Mouse (Mus musculus): ENCODE data around the gene Smtnl2. TPM values are rescaled to one million over a fixed set of nuclear protein-coding genes. Genes with fewer than 3 reads are reported as not detected.

The Smtnl2 gene
- polyA plus RNA-seq, 1 experiment from 2014 or later = 4.7 TPM

DNA sequence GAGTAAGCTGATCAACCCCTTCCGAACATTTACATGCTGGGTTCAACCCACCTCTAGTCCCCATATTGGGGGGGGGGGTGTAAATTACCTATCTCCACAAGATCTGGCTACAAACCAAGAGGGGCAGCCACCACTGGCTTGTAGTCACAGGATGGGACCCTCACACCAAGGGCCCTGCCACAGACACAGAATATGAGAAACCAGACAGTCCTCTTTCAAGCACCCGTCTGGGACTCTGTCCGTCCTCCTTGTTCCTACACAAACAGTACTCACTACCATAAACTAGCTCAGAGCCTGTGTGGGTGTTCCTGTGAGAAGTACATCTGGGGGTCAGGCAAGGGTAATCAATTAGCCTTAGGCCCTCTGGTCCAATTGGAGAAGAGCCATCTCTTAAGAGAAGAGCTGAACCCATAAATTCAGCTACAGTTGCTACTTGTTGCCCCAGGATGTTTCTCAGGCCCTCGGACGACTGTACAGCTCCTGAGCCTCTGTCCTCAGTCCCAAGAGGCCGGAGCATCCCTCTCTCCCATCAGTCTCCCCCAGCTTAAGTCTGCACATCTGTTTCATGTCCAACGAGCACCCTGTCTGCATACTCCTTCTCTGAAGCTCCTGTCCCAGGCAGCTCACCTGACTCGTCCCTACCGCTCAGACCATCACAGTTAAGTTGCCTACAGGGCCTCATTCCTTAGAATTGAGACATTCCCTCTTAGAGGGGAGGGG, 2.9 kb downstream of the Smtnl2 start:
- no peaks in the 10 kb centered on the region; the same call in 1 of the 2 replicates for H3K4me1 ChIP-seq (replicated peaks; ENCODE audit: control insufficient read depth, insufficient read depth, low read length)
- no peaks in the 10 kb centered on the region for H3K9me3 ChIP-seq (ENCODE audit: control insufficient read depth, low read length)
- H3K36me3 ChIP-seq (ENCODE audit: control insufficient read depth, insufficient read depth, low read length) = no peaks in the 10 kb centered on the region
- 65% methylated on average over 9 of the region's 9 CpGs for WGBS
- no peak overlapping the region for H3K27ac ChIP-seq (ENCODE audit: low read depth, low read length)
- H3K4me3 ChIP-seq (ENCODE audit: low read depth, low read length) = no peak overlapping the region
- H3K27me3 ChIP-seq (ENCODE audit: control insufficient read depth, insufficient read depth, low read length) = peaks cover 3% of the 10 kb centered on the region
- no peak for ATAC-seq (ENCODE audit: low FRiP score)
- H3K4me2 ChIP-seq (replicated peaks; ENCODE audit: low read depth, low read length) = no peak overlapping the region
- no peak overlapping the region for H3K9ac ChIP-seq (ENCODE audit: low read depth, low read length)
- no peak for DNase-seq (ENCODE audit: low spot score)

- Histone ChIP-seq H3K4me3 (ENCODE audit: low read depth, low read length) (no peak overlapping the region), H3K9ac (ENCODE audit: low read depth, low read length) (no peak overlapping the region), H3K27me3 (ENCODE audit: control insufficient read depth, insufficient read depth, low read length) (peaks cover 3% of the 10 kb centered on the region), H3K4me2 (replicated peaks; ENCODE audit: low read depth, low read length) (no peak overlapping the region), H3K9me3 (ENCODE audit: control insufficient read depth, low read length) (no peaks in the 10 kb centered on the region), H3K4me1 (replicated peaks; ENCODE audit: control insufficient read depth, insufficient read depth, low read length) (no peaks in the 10 kb centered on the region; the same call in 1 of the 2 replicates), H3K27ac (ENCODE audit: low read depth, low read length) (no peak overlapping the region), H3K36me3 (ENCODE audit: control insufficient read depth, insufficient read depth, low read length) (no peaks in the 10 kb centered on the region)
- DNase-seq (ENCODE audit: low spot score) = no peak
- 17% methylated on average over 7 of the region's 7 CpGs for WGBS
- ATAC-seq (ENCODE audit: low FRiP score) = no peak
These were observed 3.9 kb downstream of the Smtnl2 start for GRCm38 (mm10) chr11:72407574-72407973.

DNA sequence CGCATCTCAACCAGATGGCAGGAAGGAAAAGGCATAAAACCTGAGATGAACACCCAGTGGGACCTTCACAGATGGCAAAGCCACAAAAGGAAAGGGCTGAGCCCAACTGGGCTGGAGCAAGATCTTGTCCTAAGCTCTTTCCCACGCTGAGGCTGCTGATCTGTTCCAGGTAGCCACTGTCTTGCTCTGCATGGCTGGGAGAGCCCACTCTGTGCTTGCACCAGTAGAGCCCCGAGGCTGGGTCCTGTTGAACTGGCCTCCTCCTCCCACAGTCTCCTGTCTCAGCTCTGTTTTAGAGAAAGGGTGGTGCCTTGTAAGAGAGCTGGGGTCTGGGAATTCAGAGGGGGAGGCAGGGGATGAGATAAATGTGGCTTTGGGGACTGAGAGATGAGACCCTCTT, 4.4 kb downstream of the Smtnl2 start:
- H3K27me3 ChIP-seq (ENCODE audit: control insufficient read depth, insufficient read depth, low read length) = peaks cover 3% of the 10 kb centered on the region
- WGBS = 17% methylated on average over 3 of the region's 3 CpGs
- ATAC-seq (ENCODE audit: low FRiP score) (no peak), DNase-seq (ENCODE audit: low spot score) (no peak)
- no peak overlapping the region for H3K9ac ChIP-seq (ENCODE audit: low read depth, low read length)
- no peaks in the 10 kb centered on the region for H3K36me3 ChIP-seq (ENCODE audit: control insufficient read depth, insufficient read depth, low read length)
- H3K9me3 ChIP-seq (ENCODE audit: control insufficient read depth, low read length) = no peaks in the 10 kb centered on the region
- H3K27ac ChIP-seq (ENCODE audit: low read depth, low read length) = no peak overlapping the region
- no peak overlapping the region for H3K4me3 ChIP-seq (ENCODE audit: low read depth, low read length)
- no peak overlapping the region for H3K4me2 ChIP-seq (replicated peaks; ENCODE audit: low read depth, low read length)
- no peaks in the 10 kb centered on the region; the same call in 1 of the 2 replicates for H3K4me1 ChIP-seq (replicated peaks; ENCODE audit: control insufficient read depth, insufficient read depth, low read length)

DNA sequence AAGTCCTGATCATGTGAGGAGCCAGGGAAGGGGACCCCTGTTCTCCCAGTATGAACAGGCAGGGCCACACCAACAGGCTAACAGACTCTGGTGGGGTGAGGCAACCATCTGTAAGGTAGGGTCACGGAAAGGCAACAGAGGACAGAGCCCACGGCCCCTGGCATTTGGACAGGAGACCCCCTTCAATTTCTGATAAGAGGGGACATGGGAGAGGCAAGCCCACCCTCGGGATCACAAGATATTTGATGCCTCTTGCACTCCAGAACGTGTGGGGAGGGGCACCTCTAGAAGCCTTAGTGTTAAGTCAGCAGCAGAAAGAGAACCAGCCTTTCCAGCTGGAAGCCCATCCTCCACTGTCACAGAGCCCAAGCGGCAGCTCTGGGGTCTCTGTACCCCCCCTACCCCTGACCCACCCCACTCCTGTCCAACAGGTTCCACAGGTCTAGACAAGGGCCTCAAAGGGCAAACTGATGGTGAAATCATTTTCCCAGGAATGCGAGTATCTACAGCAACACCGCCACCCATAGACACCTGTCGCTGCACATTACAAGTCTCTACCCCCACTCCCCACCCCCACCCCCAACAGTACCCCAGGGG, 5.3 kb downstream of the Smtnl2 start:
- no peaks in the 10 kb centered on the region; the same call in 1 of the 2 replicates for H3K4me1 ChIP-seq (replicated peaks; ENCODE audit: control insufficient read depth, insufficient read depth, low read length)
- H3K4me2 ChIP-seq (replicated peaks; ENCODE audit: low read depth, low read length) = no peak overlapping the region
- H3K27me3 ChIP-seq (ENCODE audit: control insufficient read depth, insufficient read depth, low read length) = peaks cover 3% of the 10 kb centered on the region
- DNase-seq (ENCODE audit: low spot score) (no peak), ATAC-seq (ENCODE audit: low FRiP score) (no peak)
- no peak overlapping the region for H3K9ac ChIP-seq (ENCODE audit: low read depth, low read length)
- no peaks in the 10 kb centered on the region for H3K9me3 ChIP-seq (ENCODE audit: control insufficient read depth, low read length)
- no peaks in the 10 kb centered on the region for H3K36me3 ChIP-seq (ENCODE audit: control insufficient read depth, insufficient read depth, low read length)
- no peak overlapping the region for H3K4me3 ChIP-seq (ENCODE audit: low read depth, low read length)
- H3K27ac ChIP-seq (ENCODE audit: low read depth, low read length) = no peak overlapping the region
- 50% methylated on average over 8 of the region's 8 CpGs for WGBS

GRCm38 (mm10) chr11:72405532-72405931, 6.0 kb downstream of the Smtnl2 start:
- Histone ChIP-seq H3K4me2 (replicated peaks; ENCODE audit: low read depth, low read length) (no peak overlapping the region), H3K9ac (ENCODE audit: low read depth, low read length) (no peak overlapping the region), H3K9me3 (ENCODE audit: control insufficient read depth, low read length) (no peaks in the 10 kb centered on the region), H3K27me3 (ENCODE audit: control insufficient read depth, insufficient read depth, low read length) (peaks cover under 1% of the 10 kb centered on the region; the same call in 1 of the 2 replicates), H3K27ac (ENCODE audit: low read depth, low read length) (no peak overlapping the region), H3K4me1 (replicated peaks; ENCODE audit: control insufficient read depth, insufficient read depth, low read length) (no peaks in the 10 kb centered on the region; the same call in 1 of the 2 replicates), H3K36me3 (ENCODE audit: control insufficient read depth, insufficient read depth, low read length) (no peaks in the 10 kb centered on the region), H3K4me3 (ENCODE audit: low read depth, low read length) (no peak overlapping the region)
- 62% methylated on average over 4 of the region's 4 CpGs for WGBS
- DNase-seq (ENCODE audit: low spot score) = no peak
- no peak for ATAC-seq (ENCODE audit: low FRiP score)

DNA sequence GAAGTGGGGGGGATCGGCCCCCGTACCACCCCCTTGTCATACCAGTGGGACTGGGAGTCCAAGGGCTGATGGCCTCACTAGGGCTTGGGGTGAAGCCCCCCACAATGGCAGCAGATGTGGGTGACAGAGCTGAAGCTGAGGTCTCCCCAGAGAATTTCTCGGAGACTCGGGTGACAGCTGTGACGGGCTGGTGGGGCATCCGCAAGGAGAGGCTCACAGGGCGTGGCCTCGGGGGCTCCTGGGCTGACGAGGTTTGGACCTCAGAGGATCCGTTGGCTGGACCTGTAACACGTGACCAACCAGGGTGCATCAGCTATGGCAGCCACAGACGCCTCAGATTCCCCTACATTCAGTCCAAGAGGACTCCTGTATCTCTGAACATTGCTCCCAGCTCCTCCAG, 8.5 kb downstream of the Smtnl2 start:
- DNase-seq (ENCODE audit: low spot score) = no peak

DNA sequence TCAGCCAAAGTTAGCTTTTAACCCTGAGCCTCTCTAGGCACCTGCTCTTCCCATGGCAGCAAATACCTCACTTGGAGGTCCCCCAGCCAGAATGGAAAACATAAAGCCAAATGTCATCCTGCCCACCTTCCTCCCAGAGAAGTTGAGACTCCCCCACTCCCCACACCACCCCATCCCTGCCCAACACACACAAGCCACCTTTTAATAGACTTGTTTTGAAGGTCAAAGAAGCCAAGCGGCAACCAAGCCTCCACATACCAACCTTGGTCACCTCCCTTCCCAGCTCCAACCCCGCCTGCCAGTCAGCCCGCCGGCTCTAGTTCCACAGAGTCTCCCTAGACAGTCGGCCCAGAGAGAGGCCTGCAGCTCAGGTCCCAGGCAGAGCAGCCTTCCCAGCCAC, 9.5 kb downstream of the Smtnl2 start:
- no peak overlapping the region for H3K4me3 ChIP-seq (ENCODE audit: low read depth, low read length)
- H3K9me3 ChIP-seq (ENCODE audit: control insufficient read depth, low read length) = no peaks in the 10 kb centered on the region

More for the DNA sequence above, 8.5 kb downstream of the Smtnl2 start:
- Histone ChIP-seq H3K4me1 (replicated peaks; ENCODE audit: control insufficient read depth, insufficient read depth, low read length) (no peaks in the 10 kb centered on the region; the same call in 1 of the 2 replicates), H3K27me3 (ENCODE audit: control insufficient read depth, insufficient read depth, low read length) (no peaks in the 10 kb centered on the region), H3K36me3 (ENCODE audit: control insufficient read depth, insufficient read depth, low read length) (no peaks in the 10 kb centered on the region), H3K9ac (ENCODE audit: low read depth, low read length) (no peak overlapping the region), H3K9me3 (ENCODE audit: control insufficient read depth, low read length) (no peaks in the 10 kb centered on the region), H3K27ac (ENCODE audit: low read depth, low read length) (no peak overlapping the region), H3K4me2 (replicated peaks; ENCODE audit: low read depth, low read length) (no peak overlapping the region), H3K4me3 (ENCODE audit: low read depth, low read length) (no peak overlapping the region)
- no peak for ATAC-seq (ENCODE audit: low FRiP score)
- WGBS = 88% methylated on average over 12 of the region's 12 CpGs

DNA sequence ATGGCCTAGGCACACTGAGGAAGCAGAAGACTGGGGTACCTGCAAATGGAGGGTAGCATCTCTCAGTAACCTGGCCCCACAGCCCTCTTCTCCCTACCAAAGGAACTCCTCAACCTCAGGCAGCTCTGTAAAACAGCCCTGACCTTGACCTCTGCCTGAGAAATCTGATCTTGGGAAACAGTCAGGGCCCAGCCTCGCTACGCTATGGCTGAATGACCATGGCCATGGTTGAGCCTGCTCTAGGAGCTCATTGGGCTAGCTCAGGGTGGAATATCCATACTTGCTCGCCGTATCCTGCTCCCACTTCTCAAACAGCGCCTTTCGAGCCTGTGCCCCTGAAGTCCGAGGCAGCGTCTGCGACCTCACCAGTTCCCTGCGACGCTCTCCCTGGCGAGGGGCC, 10.4 kb downstream of the Smtnl2 start:
- H3K9me3 ChIP-seq (ENCODE audit: control insufficient read depth, low read length) = no peaks in the 10 kb centered on the region
- WGBS = 78% methylated on average over 12 of the region's 12 CpGs
- no peak overlapping the region for H3K9ac ChIP-seq (ENCODE audit: low read depth, low read length)
- DNase-seq (ENCODE audit: low spot score) = no peak
- no peak for ATAC-seq (ENCODE audit: low FRiP score)
- no peaks in the 10 kb centered on the region for H3K36me3 ChIP-seq (ENCODE audit: control insufficient read depth, insufficient read depth, low read length)
- H3K4me1 ChIP-seq (replicated peaks; ENCODE audit: control insufficient read depth, insufficient read depth, low read length) = no peaks in the 10 kb centered on the region; the same call in 1 of the 2 replicates
- no peaks in the 10 kb centered on the region for H3K27me3 ChIP-seq (ENCODE audit: control insufficient read depth, insufficient read depth, low read length)
- no peak overlapping the region for H3K27ac ChIP-seq (ENCODE audit: low read depth, low read length)
- no peak overlapping the region for H3K4me2 ChIP-seq (replicated peaks; ENCODE audit: low read depth, low read length)
- no peak overlapping the region for H3K4me3 ChIP-seq (ENCODE audit: low read depth, low read length)

More for the DNA sequence above, 9.5 kb downstream of the Smtnl2 start:
- Histone ChIP-seq H3K36me3 (ENCODE audit: control insufficient read depth, insufficient read depth, low read length) (no peaks in the 10 kb centered on the region), H3K4me1 (replicated peaks; ENCODE audit: control insufficient read depth, insufficient read depth, low read length) (no peaks in the 10 kb centered on the region; the same call in 1 of the 2 replicates), H3K4me2 (replicated peaks; ENCODE audit: low read depth, low read length) (no peak overlapping the region), H3K27me3 (ENCODE audit: control insufficient read depth, insufficient read depth, low read length) (no peaks in the 10 kb centered on the region), H3K9ac (ENCODE audit: low read depth, low read length) (no peak overlapping the region), H3K27ac (ENCODE audit: low read depth, low read length) (no peak overlapping the region)
- DNase-seq (ENCODE audit: low spot score) = no peak
- WGBS = 64% methylated on average over 5 of the region's 5 CpGs
- no peak for ATAC-seq (ENCODE audit: low FRiP score)
